Mouse (Mus musculus) megakaryocyte, embryonic 14.5 days (primary cell): ENCODE results near the gene Nxpe4.

Source experiments
- FLI1 ChIP-seq: IDR thresholded peaks from 2 replicates; pipeline ENCODE4 v1.6.1; 2012; ENCODE audit warnings: low read length, inconsistent platforms, mixed read lengths
- GATA1 ChIP-seq: IDR thresholded peaks from 3 replicates; pipeline ENCODE4 v1.6.1; 2012; ENCODE audit warnings: mixed read lengths, low read length, inconsistent platforms, borderline replicate concordance

GRCm38 (mm10) chr9:48311241-48311640 lies 149.4 kb downstream of the Nxpe4 start:
- TF ChIP-seq GATA1 (no peak), FLI1 (no peak)
